Mouse (Mus musculus) A20 (cell line): Measurements from ENCODE around the gene Mpc2.

Source experiments
- DNase-seq: peaks from one replicate; pipeline ENCODE4 v3.0.0-alpha.2; 2011; ENCODE audit warnings: low read depth, low spot score

Gene Mpc2

DNA sequence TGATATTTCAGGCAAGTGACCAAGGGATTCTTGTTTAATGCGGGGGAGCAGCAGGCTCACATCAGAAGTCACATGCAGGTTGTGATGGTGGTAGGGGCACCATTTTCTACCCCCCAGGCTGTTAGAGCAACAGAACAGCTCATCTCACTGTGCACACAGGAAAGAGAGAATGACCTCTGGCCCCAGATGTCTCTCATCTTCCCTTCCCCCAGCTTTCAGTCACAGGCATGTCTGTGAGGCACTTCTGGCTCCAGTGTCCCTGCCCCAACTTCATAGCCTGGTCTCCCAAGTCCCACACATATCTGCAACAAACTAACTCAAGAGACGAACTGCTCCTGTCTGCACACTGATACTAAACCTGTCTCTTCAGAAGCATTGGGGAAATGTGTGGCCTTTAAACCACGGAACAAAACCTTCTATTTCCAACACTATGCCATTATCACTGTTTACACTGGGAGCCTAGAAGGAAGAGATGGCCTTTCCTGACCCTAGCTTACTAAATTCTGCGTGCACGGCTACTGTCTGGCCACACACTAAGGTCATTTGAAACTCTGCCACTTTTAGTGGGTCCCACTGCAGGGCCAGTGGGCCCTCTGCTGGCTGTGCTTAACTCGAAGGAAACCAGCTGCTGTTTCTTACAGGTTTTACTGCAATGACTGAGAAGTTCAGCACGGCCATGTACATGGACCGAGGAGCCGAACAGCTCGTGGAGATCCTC, 43.0 kb downstream of the Mpc2 start:
- DNase-seq: peak; percentile 33

DNA sequence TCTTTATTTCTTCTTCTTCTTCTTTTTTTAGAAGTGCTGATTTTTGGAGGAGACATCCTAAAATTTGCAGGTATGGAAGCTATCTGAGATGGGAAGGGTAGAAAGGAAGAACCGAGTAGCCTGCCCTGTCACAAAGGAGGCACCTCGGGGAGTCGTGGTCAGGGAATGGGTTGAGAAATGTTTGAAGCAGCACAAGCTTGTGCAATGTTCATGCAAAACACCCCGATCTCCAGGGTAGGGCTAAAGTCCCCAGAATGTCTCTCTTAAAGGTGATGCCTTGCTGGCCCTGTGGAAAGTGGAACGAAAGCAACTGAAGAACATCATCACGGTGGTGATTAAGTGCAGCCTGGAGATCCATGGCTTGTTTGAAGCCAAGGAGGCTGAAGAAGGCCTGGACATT, 45.9 kb downstream of the Mpc2 start:
- no peak for DNase-seq

DNA sequence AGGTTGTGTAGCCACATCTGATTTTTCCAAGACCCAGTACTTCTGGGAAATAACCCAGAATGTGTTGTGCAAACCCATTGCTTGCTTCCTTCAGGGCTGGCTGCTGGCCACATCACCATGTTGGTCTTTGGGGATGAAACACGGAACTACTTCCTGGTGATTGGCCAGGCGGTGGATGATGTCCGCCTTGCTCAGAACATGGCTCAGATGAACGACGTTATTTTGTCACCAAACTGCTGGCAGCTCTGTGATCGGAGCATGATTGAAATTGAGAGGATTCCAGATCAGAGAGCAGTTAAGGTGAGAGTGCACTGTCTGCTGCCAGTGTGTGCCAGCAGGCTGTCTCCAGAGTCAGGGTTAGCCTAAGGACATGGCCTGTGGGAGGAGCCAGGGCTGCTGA, 49.7 kb downstream of the Mpc2 start:
- no peak for DNase-seq

DNA sequence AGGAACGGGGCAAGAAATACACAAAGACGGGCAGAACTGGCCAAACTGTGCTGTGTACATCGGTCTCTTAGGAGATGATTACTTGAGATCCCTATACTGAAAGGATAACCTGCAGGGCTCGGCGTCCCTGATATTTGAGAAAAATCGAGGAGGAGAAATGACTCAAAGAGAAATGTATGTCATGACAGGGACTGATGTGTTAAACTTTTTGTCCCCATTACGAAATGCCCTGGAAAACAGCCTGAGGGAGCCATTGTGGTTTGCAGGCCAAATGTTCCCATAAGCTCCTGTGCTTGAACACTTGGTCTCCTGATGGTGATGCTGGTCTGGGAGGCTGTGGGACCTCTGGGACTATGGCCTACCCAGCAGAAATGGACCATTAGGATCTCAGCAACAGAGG, 60.3 kb downstream of the Mpc2 start:
- DNase-seq: no peak
